Mouse (Mus musculus) liver, postnatal 0 days (tissue): ENCODE data around the gene Dnajc16. TPM values are rescaled to one million over a fixed set of nuclear protein-coding genes. Genes with fewer than 3 reads are reported as not detected.

Source experiments
- ATAC-seq: fragments of 200-750 bp; cut with Nextera tagmentation; 2 replicates; pipeline ENCODE4 v1.8.0; 2017; ENCODE audit warnings: mild to moderate bottlenecking, moderate library complexity
- DNase-seq: peaks from one replicate; pipeline ENCODE4 v3.0.0-alpha.2; 2016
- H3K27ac ChIP-seq: fragments of 300-500 bp; sonication (generic); 2 replicates; pipeline ENCODE4 v1.5.1; 2014; ENCODE audit warnings: antibody characterized with exemption, moderate library complexity, mild to moderate bottlenecking, low read depth
- H3K27me3 ChIP-seq: fragments of 300-500 bp; sonication (generic); 2 replicates; pipeline ENCODE4 v1.6.1; 2014; ENCODE audit warnings: low read length, control low read depth, mixed read lengths; ENCODE audit not compliant: insufficient read depth
- H3K36me3 ChIP-seq: fragments of 300-500 bp; sonication (generic); replicated peaks from 2 replicates; pipeline ENCODE4 v1.6.1; 2014; ENCODE audit warnings: mild to moderate bottlenecking, control low read depth, low read length, moderate library complexity, mixed read lengths; ENCODE audit not compliant: insufficient read depth
- H3K4me1 ChIP-seq: fragments of 300-500 bp; sonication (generic); 2 replicates; pipeline ENCODE4 v1.6.1; 2014; ENCODE audit warnings: antibody characterized with exemption, mild to moderate bottlenecking, control low read depth; ENCODE audit not compliant: insufficient read depth
- H3K4me2 ChIP-seq: fragments of 300-500 bp; sonication (generic); 2 replicates; pipeline ENCODE4 v1.6.1; 2014; ENCODE audit warnings: low read depth, mild to moderate bottlenecking, low read length, moderate library complexity, mixed read lengths
- H3K4me3 ChIP-seq: fragments of 300-500 bp; sonication (generic); 2 replicates; pipeline ENCODE4 v1.5.1; 2014; ENCODE audit warnings: low read depth, low read length
- H3K9ac ChIP-seq: fragments of 300-500 bp; sonication (generic); replicated peaks from 2 replicates; pipeline ENCODE4 v1.6.1; 2014; ENCODE audit warnings: mild to moderate bottlenecking, moderate library complexity
- H3K9me3 ChIP-seq: fragments of 300-500 bp; sonication (generic); 2 replicates; pipeline ENCODE4 v1.6.1; 2016; ENCODE audit warnings: mild to moderate bottlenecking, control low read depth, low read length, mixed read lengths
- CTCF ChIP-seq: sonication (generic); IDR thresholded peaks from 2 replicates; pipeline ENCODE4 v1.5.1; 2016; ENCODE audit warnings: antibody characterized with exemption, low read depth
- EP300 ChIP-seq: IDR thresholded peaks from 2 replicates; pipeline ENCODE4 v1.6.1; 2016; ENCODE audit warnings: antibody characterized with exemption, low read depth, mild to moderate bottlenecking
- WGBS: fragments of 180-500 bp; shearing (Covaris S2); extraction: QIAGEN DNeasy Blood & Tissue Kit; methylation state at CpG from one replicate; pipeline ENCODE4 v1.1.7; 2014; ENCODE audit not compliant: insufficient replicate concordance; 5-methylcytosine and 5-hydroxymethylcytosine counted together
- polyA plus RNA-seq: library from polyadenylated mRNA; unstranded; fragments of >200 nt; fragmentation: Nextera tagmentation; extraction: Ambion mirVana; gene quantifications from 2 replicates; pipeline ENCODE4 v1.2.1, GENCODE M21; 2015

Dnajc16 gene
- polyA plus RNA-seq, 1 experiment from 2014 or later: 2.7 TPM

GRCm38 (mm10) chr4:141715027-141715426 is 75.7 kb downstream of the Dnajc16 start:
- no peaks in the 10 kb centered on the region for H3K9me3 ChIP-seq
- peaks cover 44% of the 10 kb centered on the region for H3K36me3 ChIP-seq
- ATAC-seq (peak; percentile 28; the same call in 1 of the 2 replicates), DNase-seq (no peak)
- peaks cover 45% of the 10 kb centered on the region for H3K4me1 ChIP-seq
- no peak overlapping the region; the same call in 1 of the 2 replicates for H3K9ac ChIP-seq
- no peaks in the 10 kb centered on the region for H3K27me3 ChIP-seq
- H3K27ac ChIP-seq: 0 out of 2 replicates have a peak overlapping the region, but pooled peaks have one; percentile 31
- no peak overlapping the region for H3K4me3 ChIP-seq
- 77% methylated on average over 2 of the region's 2 CpGs for WGBS
- peak overlapping the region; percentile 24; the same call in 1 of the 2 replicates for H3K4me2 ChIP-seq
- TF ChIP-seq EP300 (no peak), CTCF (no peak)

- Histone ChIP-seq H3K4me1 (peaks cover 42% of the 10 kb centered on the region), H3K27ac (no peak overlapping the region), H3K4me3 (no peak overlapping the region), H3K9ac (no peak overlapping the region), H3K27me3 (no peaks in the 10 kb centered on the region), H3K36me3 (peaks cover 56% of the 10 kb centered on the region), H3K4me2 (no peak overlapping the region), H3K9me3 (no peaks in the 10 kb centered on the region)
- TF ChIP-seq CTCF (no peak), EP300 (no peak)
- WGBS: 50% methylated on average over 5 of the region's 5 CpGs
- ATAC-seq: no peak
- DNase-seq: no peak
Observed at GRCm38 (mm10) chr4:141713598-141714142, 77.1 kb downstream of the Dnajc16 start.

- no peaks in the 10 kb centered on the region for H3K9me3 ChIP-seq
- TF ChIP-seq CTCF (no peak), EP300 (no peak)
- DNase-seq (no peak), ATAC-seq (no peak)
- H3K9ac ChIP-seq: no peak overlapping the region
- 0 out of 2 replicates have a peak overlapping the region, but pooled peaks have one; percentile 16 for H3K27ac ChIP-seq
- WGBS: 89% methylated on average over 1 of the region's 1 CpGs
- H3K4me1 ChIP-seq: peaks cover 32% of the 10 kb centered on the region
- no peaks in the 10 kb centered on the region for H3K27me3 ChIP-seq
- H3K4me2 ChIP-seq: no peak overlapping the region
- H3K36me3 ChIP-seq: peaks cover 74% of the 10 kb centered on the region
- H3K4me3 ChIP-seq: no peak overlapping the region
Observed at GRCm38 (mm10) chr4:141711250-141711649, 79.5 kb downstream of the Dnajc16 start.

Other genes starting within 250 kb of the Dnajc16 start
- 1.5 and 1.8 TPM in 2 replicates for gene Fblim1, start 184.8 kb downstream of the Dnajc16 start, polyA plus RNA-seq
- 17.3 and 17.8 TPM in 2 replicates for gene Tmem82, start 172.3 kb downstream of the Dnajc16 start, polyA plus RNA-seq
- 0.40 and 0.76 TPM in 2 replicates for gene Slc25a34, start 167.1 kb downstream of the Dnajc16 start, polyA plus RNA-seq
- gene Plekhm2, start 126.0 kb downstream of the Dnajc16 start, polyA plus RNA-seq: 1.7 TPM in 2 replicates
- gene Rsc1a1, start 105.3 kb downstream of the Dnajc16 start, polyA plus RNA-seq: not detected in 2 replicates
- gene Ddi2, start 67.5 kb downstream of the Dnajc16 start, polyA plus RNA-seq: 21.7 and 22.6 TPM in 2 replicates
- gene Agmat, start 44.3 kb downstream of the Dnajc16 start, polyA plus RNA-seq: 101 and 105 TPM in 2 replicates
- 6.3 and 7.4 TPM in 2 replicates for gene Casp9, start 2.7 kb upstream of the Dnajc16 start, polyA plus RNA-seq
- 0.61 and 28.3 TPM in 2 replicates for gene Cela2a, start 35.2 kb upstream of the Dnajc16 start, polyA plus RNA-seq
- gene Ctrc, start 55.4 kb upstream of the Dnajc16 start, polyA plus RNA-seq: not detected in 2 replicates
- gene Efhd2, start 84.0 kb upstream of the Dnajc16 start, polyA plus RNA-seq: 37.1 and 39.9 TPM in 2 replicates
- gene Fhad1, start 224.2 kb upstream of the Dnajc16 start, polyA plus RNA-seq: 0.71 and 1.0 TPM in 2 replicates